Mouse (Mus musculus) c-Kit-positive CD71-positive TER-119-negative erythroid progenitor cells, embryonic 14.5 days (primary cell): Measurements from ENCODE around the gene Gmppa.

Experiments used
- DNase-seq: peaks from one replicate; pipeline ENCODE4 v3.0.0-alpha.2; 2013; ENCODE audit warnings: low read depth

Gene Gmppa

GRCm38 (mm10) chr1:75487405-75488161 lies 51.9 kb downstream of the Gmppa start:
- no peak for DNase-seq

- no peak for DNase-seq
These were observed 55.2 kb downstream of the Gmppa start for GRCm38 (mm10) chr1:75490785-75491551.

- DNase-seq = no peak
These were observed 56.9 kb downstream of the Gmppa start for GRCm38 (mm10) chr1:75492579-75493170.
